Mouse (Mus musculus): Measurements from ENCODE around the gene Slc16a3.
A peak's percentile ranks its signal among the peaks of the same experiment; 100 is the strongest.

Gene Slc16a3

DNA sequence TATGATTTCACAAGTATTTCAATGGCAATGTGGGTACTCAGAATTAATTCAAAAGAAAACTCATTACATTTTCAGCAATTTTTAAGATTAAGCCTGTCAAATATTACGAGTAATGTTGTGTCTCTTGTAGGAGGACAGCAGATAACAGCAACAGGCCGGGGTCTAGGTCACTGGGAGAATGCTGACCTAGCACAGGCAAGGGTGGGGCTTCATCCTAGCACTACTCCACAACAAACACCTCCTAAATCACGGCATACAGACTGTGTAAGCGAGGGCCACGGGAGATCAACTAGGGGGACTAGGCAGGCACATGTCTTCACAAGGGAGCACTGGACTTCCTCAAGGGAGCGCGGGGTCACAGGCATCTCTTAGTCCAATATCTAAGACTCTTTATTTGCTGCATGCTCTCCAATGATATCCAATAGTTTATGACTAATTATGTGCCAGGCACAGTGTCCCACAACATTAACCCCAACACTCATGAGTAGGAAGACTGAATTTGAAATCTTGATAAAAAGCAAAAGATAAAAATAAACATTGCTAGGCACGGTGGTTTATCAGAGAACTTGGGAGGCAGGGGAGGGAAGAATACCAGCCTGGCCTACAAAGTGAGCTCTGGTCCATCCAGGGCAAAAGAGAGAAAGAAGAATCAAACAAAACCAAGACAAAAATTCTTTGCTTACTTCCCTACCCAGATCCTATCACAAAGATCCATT is 31.6 kb downstream of the Slc16a3 start:
- no peak for DNase-seq

DNA sequence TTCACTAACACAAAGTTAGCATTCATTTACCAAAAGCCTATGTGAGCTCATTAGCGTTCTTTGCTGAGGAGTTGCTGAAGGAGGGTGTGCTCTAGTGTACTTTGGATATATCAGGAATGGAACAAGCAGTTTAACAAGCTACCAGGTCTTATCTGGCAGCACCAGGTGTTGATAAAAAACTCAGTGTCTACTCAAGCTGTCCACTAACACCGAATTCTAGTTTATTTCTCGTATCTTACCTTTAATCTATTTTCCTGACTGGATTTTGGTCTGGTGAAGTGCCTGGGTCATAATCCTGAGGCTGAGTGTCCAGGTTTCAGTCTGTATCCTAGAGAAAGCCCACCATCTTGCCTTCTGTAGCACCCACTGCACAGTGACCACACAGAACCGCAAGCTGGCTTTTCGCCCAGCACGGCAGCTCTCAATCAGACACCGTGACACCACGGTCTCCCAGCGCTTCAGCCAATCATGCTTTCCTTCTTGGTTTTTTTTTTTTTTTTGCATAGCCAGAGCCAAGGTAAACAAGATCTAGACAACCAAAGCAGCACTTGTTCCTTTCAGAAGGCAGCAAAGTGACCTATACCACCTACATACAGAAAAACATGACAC is 32.3 kb downstream of the Slc16a3 start:
- no peak for DNase-seq

DNA sequence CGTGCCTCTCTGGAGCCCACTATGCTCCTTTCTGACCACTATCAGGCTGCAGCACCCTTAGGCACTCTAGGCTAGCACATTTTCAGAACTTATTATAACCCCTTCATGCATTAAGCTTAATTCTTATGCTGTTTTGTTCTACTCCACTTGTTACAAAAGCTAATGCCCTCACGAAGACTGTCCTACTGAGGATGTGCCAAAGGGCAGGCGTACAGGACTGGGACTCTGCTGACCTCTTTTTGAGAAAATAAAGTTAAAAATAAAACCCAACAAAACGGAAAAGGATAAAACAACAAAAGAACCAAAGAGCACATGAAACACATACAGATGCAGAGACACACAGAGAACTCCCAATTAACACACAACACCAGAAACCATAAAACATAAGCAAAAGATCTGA is 33.4 kb downstream of the Slc16a3 start:
- DNase-seq: no peak

DNA sequence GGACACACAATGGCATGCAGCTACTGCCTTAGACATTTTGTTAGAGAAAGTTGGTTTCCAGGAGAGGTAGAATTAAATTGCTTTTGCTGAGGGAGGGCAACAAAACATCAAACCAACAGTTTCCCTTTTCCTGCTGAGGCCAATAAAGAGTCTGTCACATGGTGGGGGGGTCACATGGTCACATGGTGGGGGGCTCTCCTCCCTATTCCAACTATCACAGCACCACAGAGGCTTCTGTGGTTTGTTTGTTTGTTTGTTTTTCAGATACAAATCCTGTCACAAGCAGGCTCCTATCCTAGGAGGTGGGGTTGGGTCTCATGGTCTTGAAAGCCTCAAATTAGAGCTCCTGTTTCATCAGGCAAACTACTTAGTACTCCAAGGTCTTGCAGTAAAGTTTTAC is 34.2 kb downstream of the Slc16a3 start:
- DNase-seq: no peak

DNA sequence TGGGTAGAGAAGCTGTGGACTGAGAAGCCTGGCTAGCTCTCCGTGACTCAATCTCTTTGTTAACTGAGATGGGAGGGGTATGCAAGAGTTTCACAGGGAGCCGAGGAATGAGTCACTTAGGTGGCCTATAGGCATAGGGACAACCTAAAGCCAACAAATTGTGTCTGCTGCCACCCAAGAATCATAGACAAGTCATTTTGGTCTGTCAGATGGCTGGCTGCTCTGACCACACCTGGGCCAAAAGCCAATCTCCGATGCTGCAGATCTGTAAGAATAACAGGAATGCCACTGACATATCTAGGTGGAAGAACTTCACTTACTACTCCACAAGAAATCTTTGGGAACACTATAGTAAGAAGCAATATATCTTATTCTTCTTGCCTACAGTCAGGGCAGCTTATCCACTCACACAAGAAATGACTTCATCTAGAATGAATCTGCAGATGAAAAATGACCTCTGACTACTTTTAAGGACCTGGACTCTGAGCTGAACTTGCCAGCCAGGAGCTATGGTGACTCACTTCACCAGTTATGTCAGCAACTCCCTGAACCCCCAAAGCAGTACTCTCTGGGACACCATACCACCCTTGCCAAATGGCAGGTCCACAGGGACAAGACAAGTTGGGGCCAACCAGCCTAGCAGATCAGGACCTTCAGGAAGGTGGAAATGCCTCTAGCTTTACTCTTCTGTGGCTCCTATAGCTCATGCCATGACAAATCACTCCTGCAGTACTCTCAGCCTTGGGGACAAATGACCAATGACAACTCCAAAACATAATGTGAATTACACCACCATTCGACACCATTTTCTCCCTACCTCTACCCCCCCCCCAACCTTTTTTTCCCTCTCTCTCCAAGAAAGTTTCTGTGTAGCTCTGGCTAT is 36.4 kb downstream of the Slc16a3 start:
- no peak for DNase-seq

DNA sequence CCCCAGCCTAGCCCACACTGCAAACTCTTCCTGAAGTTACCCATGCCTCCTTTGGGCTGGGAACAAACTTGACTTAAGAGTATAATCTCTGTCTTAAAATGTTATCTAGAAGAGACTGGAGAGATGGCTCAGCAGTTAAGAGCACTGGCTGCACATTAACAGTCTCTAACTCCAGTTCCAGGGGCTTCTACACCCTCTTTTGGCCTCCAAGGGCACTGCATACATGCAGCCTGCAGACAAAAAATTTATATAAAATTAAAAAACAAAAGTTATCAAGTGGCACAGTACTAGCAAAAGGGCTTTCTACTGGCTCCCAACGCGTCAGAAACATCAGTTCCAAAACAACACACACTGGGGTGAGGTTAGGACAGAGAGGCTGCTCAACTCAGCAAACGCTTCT is 39.3 kb downstream of the Slc16a3 start:
- DNase-seq: no peak

DNA sequence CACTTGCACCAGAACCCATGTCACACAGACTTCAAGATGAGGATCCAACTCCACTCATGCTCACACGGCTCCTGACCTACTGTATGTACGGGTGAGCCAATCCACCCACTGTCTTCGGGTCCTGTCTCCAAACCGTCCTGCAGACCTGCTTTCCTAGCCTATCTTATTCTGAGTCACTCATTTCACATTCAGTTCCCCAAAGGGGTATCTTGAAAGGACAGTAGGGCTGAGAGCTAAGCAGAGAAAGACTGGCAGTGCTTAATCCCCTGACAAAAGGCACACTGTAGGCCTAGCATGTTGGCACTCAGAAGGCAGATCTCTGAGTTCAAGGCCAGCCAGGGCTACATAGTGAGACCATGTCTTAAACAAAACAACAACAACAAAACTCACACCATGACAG is 40.1 kb downstream of the Slc16a3 start:
- no peak for DNase-seq

DNA sequence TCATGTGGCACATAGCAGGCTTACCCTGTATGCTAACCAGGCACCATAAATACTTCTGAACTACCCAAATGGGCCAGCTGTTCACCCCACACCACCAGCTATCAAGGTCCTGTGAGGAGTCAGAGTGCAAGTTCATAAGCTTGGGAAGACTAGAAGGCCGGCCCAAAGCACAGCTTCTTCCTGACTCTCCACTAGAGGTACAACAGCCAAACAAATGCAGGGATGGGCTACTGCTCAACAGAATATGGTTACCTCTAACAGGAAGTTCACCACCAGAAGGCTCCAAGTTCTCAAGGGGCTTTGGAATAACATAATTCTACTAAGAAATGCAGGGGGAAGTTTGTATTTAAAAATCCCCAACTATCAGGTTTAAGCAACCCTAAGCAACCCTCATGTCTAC is 41.2 kb downstream of the Slc16a3 start:
- DNase-seq: no peak

DNA sequence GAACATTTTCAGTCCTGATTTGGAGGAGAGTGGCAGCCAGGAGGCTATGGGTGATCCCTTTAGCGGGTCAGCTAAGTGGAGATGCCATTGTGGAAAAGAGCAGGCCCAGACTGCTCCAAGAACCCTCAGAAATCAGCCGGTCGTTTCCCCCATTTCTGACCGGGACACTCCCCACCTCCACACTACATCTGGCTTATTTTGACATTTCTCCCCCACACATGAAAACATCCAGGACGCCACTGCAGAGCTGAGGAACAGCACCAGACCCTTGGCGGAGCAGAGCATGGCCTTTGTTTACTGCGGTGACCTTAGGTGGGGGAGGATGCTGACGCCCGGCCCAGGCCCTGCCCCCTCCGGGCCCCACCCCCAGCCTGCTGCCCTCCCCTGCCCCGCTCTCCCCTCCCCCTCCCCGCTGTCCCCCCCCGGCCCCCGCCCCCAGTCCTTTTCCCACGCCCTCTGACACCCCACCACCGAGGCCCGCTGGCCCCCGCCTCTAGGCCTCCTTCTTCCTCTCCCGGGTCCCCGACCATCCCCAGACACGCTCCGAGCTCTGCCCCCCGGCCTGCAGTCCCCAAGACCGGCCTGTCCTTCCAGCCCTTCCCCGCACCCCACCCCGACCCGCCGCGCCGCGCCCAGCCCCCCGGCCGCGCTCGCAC is 42.0 kb downstream of the Slc16a3 start:
- peak; percentile 35 to 46 for DNase-seq

DNA sequence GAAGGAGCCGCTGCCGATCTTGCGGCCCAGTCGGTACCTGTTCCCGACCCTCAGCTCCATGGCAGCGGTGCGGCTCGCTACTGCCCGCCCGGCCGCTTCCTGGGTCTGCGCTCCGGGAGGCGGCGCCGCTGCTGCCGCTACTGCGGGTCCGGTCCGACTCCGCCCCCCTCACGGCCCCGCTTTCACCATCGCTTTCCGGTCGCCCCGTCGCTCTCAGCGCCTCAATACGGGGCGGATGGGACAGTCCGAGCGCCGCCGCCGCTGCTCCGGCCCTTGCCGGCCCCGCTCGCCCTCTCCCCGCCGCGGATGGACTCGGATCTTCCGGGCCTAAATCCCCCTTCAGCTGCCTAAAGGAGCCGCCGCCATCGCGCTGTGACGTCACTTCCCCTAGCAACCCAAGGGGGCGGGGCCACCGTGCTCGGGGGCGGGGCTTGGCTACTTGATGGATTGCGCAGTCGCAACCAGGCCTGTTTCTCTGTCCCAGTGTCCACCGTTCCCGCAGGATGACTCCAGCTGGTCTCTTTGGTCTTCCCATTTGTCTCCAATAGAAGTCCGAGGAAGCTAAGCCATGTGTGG is 42.8 kb downstream of the Slc16a3 start, which contains the start of gene Csnk1d:
Csnk1d (minus strand) TSS at position 380 of the 576 bp plus-strand sequence.
- DNase-seq: peak; percentile 91 to 92

DNA sequence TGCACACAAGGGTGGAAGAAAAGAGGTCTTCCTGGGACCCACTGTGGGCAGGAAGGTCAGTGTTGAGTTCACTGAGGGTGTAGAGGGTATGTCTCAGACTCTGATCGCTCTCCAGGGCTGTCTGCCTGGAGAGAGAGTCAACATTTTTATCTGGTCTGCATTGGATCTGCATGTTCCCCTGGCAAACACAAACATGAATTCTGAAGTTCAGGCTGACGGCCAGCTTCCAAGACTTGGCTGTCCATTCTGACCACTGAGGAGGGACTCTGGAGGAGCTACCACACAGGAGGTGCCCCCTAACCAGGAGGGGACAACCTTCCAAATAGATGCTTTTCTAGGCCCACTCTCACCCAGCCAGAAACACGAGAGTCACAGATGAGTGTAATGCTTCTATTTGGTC is 43.5 kb downstream of the Slc16a3 start:
- peak in 1 of 2 experiments; percentile 12 for DNase-seq

DNA sequence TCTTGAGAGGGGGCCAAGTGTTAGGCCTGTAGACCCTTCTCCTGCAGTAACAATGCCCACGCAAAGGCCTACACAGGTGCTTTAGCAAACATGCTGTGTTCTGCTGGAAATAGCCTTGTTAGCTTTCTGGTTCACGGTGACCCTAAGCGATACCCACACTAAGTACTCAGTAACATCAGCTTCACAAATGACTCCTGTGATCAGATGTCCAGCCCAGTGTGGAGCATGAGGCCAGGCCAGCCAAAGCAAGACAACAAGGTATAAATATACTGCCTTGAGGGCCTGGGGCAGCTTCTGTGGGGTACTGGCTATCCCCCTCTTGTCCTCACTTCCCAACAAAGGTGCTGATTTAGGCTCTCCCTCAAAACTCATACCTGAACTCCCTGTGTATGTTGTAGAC is 44.8 kb downstream of the Slc16a3 start:
- DNase-seq: no peak

DNA sequence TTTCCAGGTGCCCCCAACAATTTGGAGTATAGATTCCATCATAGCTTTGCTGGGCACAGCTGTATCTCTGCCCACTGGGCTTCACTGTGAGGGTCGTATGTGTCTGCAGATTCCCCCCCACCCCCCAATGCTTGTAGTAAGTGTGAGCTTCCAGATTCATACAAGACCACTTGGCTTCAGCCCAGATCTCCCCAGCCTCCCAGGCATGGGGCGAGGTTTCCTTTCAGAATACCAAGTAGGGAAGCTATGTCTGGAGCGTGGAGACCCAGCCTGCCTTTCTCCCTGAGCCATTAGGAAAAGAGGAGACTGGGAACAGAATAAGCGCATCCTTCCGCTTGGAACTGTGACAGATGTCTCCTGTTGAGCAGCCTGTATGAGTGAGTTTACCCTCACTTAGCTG is 45.3 kb downstream of the Slc16a3 start:
- no peak for DNase-seq

DNA sequence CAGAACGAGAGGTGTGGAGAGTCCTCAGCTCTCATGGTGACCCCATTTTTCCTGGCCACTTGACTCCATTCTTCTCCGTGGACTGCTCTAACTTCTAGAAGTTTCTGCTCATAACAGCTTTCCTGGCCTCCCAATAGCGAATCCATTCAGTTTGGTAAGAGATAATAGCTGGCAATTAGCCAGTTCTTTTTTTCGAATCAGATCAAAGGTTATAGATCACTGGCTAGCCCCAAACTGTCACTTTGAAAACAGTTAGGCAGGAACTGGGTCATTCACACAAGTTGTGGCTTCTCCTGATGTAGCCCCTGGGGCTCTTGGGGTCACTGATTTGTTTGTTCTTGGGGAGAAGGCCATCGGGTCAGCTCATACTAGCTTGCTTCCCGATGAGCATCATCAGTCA is 46.5 kb downstream of the Slc16a3 start:
- no peak for DNase-seq

DNA sequence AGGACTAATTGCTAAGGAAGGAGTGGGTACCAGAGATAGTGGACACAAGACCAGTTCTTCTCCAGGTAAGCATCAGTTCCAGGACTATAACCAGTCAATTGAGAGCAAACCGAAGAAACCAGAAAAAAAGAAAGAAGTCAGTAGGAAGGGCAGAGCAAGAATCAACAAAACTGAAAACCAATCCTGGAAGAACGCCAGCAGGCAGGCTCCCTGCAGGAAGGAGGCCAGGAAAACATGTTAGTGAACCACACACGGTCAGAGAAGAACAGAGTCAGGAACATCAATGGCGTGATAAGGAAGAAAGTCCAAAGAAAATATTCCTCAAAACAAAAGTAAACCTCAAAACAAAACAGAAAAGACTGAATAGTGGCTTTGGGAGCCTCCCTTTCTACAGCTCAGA is 53.7 kb downstream of the Slc16a3 start:
- no peak for DNase-seq

DNA sequence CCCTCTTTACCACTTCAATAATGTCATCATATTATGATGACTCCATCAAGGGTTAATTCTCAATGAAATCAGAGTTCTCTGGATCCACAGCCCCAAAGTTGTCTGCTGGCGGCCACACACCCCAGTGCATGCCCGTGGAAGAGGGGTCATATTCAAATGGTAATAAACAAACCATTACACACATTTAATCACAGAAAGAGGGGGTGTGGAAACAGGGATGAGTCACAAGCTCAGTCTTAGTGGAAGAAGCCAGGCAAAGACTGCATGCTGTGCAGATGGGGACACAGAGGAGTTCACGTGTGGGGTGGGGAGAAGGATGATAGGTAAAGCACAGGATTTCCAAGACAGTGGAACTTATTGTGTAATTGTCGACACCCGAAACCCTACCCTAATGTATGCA is 56.0 kb downstream of the Slc16a3 start:
- DNase-seq: no peak

DNA sequence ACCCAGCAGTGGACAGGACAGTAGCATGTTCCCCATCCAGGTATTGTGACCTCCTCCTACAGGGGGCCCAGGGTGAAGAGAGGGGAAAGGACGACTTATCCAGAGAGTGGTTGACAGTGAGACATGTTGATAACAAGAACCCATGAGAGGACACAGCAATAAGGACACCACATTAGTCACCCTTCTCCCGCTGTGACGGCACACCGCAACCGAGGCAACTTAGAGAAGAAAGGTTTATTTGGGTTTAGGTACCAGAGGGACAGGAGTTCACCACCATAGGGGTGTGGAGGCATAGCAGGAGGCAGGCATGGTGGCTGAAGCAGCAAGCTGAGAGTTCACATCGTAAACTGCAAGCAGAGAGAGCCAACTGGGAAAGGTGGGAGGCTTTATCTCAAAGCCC is 57.9 kb downstream of the Slc16a3 start:
- DNase-seq: no peak

DNA sequence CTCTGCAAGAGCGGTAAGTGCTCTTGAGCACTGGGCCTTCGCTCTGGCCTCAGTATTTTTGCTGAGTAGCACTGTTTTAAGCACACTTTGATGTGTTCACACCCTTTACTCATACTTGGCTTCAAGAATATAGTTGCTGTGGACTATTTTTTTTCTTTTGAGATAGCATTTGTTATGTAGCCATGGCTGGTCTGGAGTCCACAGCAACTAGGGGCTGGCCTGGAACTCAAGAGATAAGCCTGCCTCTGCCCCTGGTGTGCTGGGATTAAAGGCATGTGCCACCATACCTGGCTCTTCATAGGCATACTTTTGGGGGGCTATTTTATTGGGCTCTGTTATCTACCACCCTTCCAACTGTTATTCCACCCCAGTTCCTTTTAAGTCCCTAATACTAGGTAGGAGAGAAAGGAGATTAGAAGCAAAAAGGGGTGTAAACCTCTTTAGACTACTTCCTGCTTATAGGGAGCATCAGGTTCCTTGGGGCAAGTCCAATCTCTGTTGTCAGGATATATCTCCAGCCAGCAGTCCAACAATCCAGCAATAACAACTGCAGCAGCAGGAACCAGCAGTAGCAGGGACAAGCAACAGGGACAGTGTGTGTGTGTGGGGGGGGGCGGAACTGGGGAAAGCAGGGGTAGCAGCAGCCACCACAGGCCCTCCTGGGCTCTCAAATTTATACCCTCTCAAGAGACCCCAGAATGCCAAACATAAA is 61.9 kb downstream of the Slc16a3 start:
- DNase-seq: no peak
